Mouse (Mus musculus) urinary bladder, adult 2 months (tissue): ENCODE data around the gene Ppp2r3d. TPM values are rescaled to one million over a fixed set of nuclear protein-coding genes. Genes with fewer than 3 reads are reported as not detected.

Source experiments
- DNase-seq: peaks from one replicate; pipeline ENCODE4 v3.0.0; 2022; ENCODE audit warnings: low spot score
- polyA plus RNA-seq: library from polyadenylated mRNA; depleted of rRNA; stranded (reverse); fragments of >200 nt; gene quantifications from 2 replicates; pipeline ENCODE4 v1.2.3, GENCODE M21; 2012; rRNA removed

The Ppp2r3d gene
- polyA plus RNA-seq, 1 experiment: 137 TPM

DNA sequence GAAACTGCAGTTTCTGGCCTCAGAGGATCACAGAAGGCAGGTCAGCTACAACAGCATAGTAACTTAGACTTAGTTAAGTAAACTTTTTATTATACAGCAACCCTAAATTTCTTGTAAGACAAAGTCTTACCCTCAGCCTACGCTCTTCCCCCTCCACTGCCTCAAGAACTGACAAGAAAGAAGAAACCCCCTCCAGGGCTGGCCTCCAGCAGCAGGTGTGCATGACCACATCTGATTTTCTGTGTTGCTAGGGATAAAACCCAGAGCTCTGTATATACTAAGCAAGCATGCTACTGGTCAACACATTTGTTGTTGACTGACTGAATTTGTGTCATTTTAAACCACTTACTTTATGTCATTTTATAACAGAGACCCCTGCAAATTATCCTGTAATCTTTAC, 65.1 kb downstream of the Ppp2r3d start:
- DNase-seq: no peak

- DNase-seq: no peak
Observed at GRCm38 (mm10) chr9:124408564-124408963, 68.1 kb downstream of the Ppp2r3d start.

Other genes starting within 250 kb of the Ppp2r3d start
- 21.6 and 30.0 TPM in 2 replicates for gene 2010315B03Rik, start 164.2 kb downstream of the Ppp2r3d start, polyA plus RNA-seq
- not detected in 2 replicates for gene Gm21836, start 16.9 kb upstream of the Ppp2r3d start, polyA plus RNA-seq